ENCODE assay signal across 8 mouse cellular contexts in genomic region chr2:20899301-20899700, GRCm38 (mm10).
DNase-seq lines count a peak whose midpoint lies in the region; ATAC-seq lines count a peak whose summit lies in the region.

No protein-coding gene starts in this region.

- H3K27ac ChIP-seq in hindbrain, embryonic 14.5 days: no peak overlapping the region

- H3K4me2 ChIP-seq in hindbrain, embryonic 14.5 days (replicated peaks): no peak overlapping the region

- no peak overlapping the region for H3K9ac ChIP-seq in hindbrain, embryonic 14.5 days

- no peak overlapping the region for H3K4me3 ChIP-seq in hindbrain, embryonic 14.5 days (replicated peaks; ENCODE audit: low read length)

- 68% methylated on average over 9 of the region's 9 CpGs for WGBS in hindbrain, embryonic 14.5 days

- H3K4me1 ChIP-seq in hindbrain, embryonic 14.5 days (replicated peaks; ENCODE audit: control insufficient read depth, insufficient read depth, low read length): 0 out of 2 replicates have a peak, but pooled peaks cover 8% of the 10 kb centered on the region

- H3K27me3 ChIP-seq in hindbrain, embryonic 14.5 days (ENCODE audit: control insufficient read depth, insufficient read depth, low read length): no peaks in the 10 kb centered on the region

- peak; percentile 93 to 97 for ATAC-seq in hematopoietic stem cell, adult 5-6 weeks (replicated peaks in 1 of 2; ENCODE audit: insufficient read depth in 1 of 2, low FRiP score in 2 of 2, low TSS enrichment in 1 of 2, low read depth in 1 of 2, poor library complexity in 2 of 2, severe bottlenecking in 2 of 2)
- ATAC-seq in megakaryocyte-erythroid progenitor cell, adult 5-6 weeks (replicated peaks; ENCODE audit: low FRiP score, low TSS enrichment, poor library complexity, severe bottlenecking): peak; percentile 85
- no peak for ATAC-seq in hindbrain, embryonic 14.5 days (ENCODE audit: low FRiP score)

- intact Hi-C loops in heart, postnatal 36 days (cut with DNase I): loop anchor here (2.0 to 5.0 kb wide), 3 partner anchors 70 to 363 kb away; partner anchors contain the start of gene Arhgap21

- DNase-seq in heart, adult 11 months: peak; percentile 93
- DNase-seq in heart, postnatal 36 days: no peak
- peak; percentile 30 for DNase-seq in CD4-positive helper T cell, adult 2 months (ENCODE audit: low read depth, low spot score)
- no peak for DNase-seq in testis, postnatal 14 days (ENCODE audit: low spot score)
- DNase-seq in left cerebral cortex, adult 18-20 months (ENCODE audit: low spot score in 2 of 2): no peak
- no peak for DNase-seq in hindbrain, embryonic 14.5 days (ENCODE audit: low spot score)

- H3K9me3 ChIP-seq in hindbrain, embryonic 14.5 days (ENCODE audit: control insufficient read depth, low read length): no peaks in the 10 kb centered on the region

- no peaks in the 10 kb centered on the region for H3K36me3 ChIP-seq in hindbrain, embryonic 14.5 days (replicated peaks; ENCODE audit: control insufficient read depth, insufficient read depth)

Comparison
In these comparisons a context has a peak if more than half of its experiments do, and no peak if none do; other contexts are left out.
1. DNase-seq: peak in heart, adult 11 months (single experiment) and CD4-positive helper T cell, adult 2 months (single experiment); none in heart, postnatal 36 days (0 of 2), testis, postnatal 14 days (single experiment), left cerebral cortex, adult 18-20 months (0 of 2) and hindbrain, embryonic 14.5 days (single experiment).